Mouse (Mus musculus) forebrain, embryonic 10.5 days (tissue): ENCODE measurements at regions not wholly inside any gene's neighbourhood (a gene's known extent, or its start where the extent isn't known, plus 50 kb on each side); places are given as distances from the start of the nearest gene placed in this dataset.

ENCODE experiments used
- DNase-seq: peaks from one replicate; pipeline ENCODE4 v3.0.0-alpha.2; 2017; ENCODE audit warnings: low spot score; ENCODE audit errors: extremely low spot score
- H3K27ac ChIP-seq: fragments of 300-500 bp; sonication (generic); 2 replicates; pipeline ENCODE4 v1.5.1; 2016; ENCODE audit warnings: mild to moderate bottlenecking
- H3K27me3 ChIP-seq: fragments of 300-500 bp; sonication (generic); 2 replicates; pipeline ENCODE4 v1.6.1; 2016; ENCODE audit warnings: mild to moderate bottlenecking; ENCODE audit not compliant: poor library complexity, severe bottlenecking
- H3K36me3 ChIP-seq: fragments of 300-500 bp; sonication (generic); replicated peaks from 2 replicates; pipeline ENCODE4 v1.6.1; 2016; ENCODE audit warnings: mild to moderate bottlenecking, moderate library complexity
- H3K4me1 ChIP-seq: fragments of 300-500 bp; sonication (generic); 2 replicates; pipeline ENCODE4 v1.6.1; 2016
- H3K4me3 ChIP-seq: fragments of 300-500 bp; sonication (generic); 2 replicates; pipeline ENCODE4 v1.5.1; 2016; ENCODE audit warnings: mild to moderate bottlenecking, moderate library complexity
- H3K9me3 ChIP-seq: fragments of 300-500 bp; sonication (generic); 2 replicates; pipeline ENCODE4 v1.6.1; 2016; ENCODE audit warnings: mild to moderate bottlenecking, moderate library complexity
- WGBS: fragments of 180-500 bp; shearing (Covaris S2); methylation state at CpG from one replicate; pipeline ENCODE4 v1.1.7; 2016; 5-methylcytosine and 5-hydroxymethylcytosine counted together

DNA sequence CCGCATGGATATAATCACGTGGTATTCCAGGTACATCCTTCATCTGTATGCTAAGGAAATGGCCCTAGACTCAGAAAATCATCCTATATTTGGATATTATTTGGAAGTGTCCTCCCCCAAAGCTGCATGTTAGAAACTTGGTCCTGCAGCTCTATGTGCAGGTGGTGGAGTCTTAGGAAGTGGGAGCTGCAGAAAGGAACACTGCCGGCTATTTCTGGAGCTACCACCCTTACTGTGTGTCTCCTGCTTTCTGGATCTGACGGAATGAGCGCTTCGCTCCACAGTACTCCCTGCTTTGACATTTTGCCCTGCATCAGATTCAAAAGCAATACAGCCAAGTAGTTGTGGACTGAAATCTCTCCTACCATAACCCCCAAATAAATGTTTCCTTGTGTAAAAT is 306.8 kb upstream of the Pou3f3 start:
- Histone ChIP-seq H3K27ac (no peak overlapping the region), H3K36me3 (no peaks in the 10 kb centered on the region), H3K27me3 (peaks cover 4% of the 10 kb centered on the region; the same call in 1 of the 2 replicates), H3K4me3 (no peak overlapping the region), H3K9me3 (no peaks in the 10 kb centered on the region), H3K4me1 (peaks cover 22% of the 10 kb centered on the region)
- no peak for DNase-seq
- WGBS, result 96% methylated on average over 6 of the region's 6 CpGs

DNA sequence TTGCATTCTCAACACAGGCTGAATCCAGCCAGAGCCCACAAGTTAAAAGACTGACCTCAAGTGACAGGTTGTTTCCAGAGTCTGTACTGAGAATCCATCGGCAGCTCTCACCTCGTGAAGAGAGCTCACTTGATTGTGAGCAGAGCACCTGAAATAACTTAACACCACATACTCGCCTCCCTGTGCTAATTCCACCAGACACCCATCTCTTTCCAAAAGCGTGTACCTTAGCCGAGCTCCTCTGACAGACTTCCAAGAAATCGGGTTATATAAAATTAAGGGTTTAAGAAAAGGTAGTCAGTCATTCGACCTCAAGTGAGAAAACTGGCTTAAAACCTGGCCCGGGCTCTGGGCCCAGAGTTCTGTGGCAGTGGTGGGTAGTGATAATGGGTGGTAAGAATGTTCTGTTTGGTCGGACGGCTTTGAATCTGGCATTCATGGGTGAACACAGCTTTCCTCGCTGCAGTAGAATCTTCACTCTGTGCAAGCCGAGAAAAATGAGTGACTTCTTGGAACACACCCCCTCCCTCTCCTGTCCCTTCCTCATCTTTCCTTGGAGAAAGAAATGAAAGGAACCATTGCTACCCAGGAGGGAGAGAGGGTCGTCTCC is 299.8 kb upstream of the Pou3f3 start:
- H3K27me3 ChIP-seq, result 0 out of 2 replicates have a peak, but pooled peaks cover 12% of the 10 kb centered on the region
- 85% methylated on average over 13 of the region's 13 CpGs for WGBS
- no peaks in the 10 kb centered on the region for H3K9me3 ChIP-seq
- DNase-seq, result no peak
- H3K4me1 ChIP-seq, result peaks cover 16% of the 10 kb centered on the region
- H3K4me3 ChIP-seq, result no peak overlapping the region
- H3K36me3 ChIP-seq, result no peaks in the 10 kb centered on the region
- no peak overlapping the region for H3K27ac ChIP-seq

- H3K27me3 ChIP-seq, result 0 out of 2 replicates have a peak, but pooled peaks cover 12% of the 10 kb centered on the region
- DNase-seq, result no peak
- peaks cover 10% of the 10 kb centered on the region for H3K4me1 ChIP-seq
- H3K27ac ChIP-seq, result peak overlapping the region; percentile 45; the same call in 1 of the 2 replicates
- no peak overlapping the region for H3K4me3 ChIP-seq
- H3K9me3 ChIP-seq, result no peaks in the 10 kb centered on the region
- H3K36me3 ChIP-seq, result no peaks in the 10 kb centered on the region
- 23% methylated on average over 8 of the region's 8 CpGs for WGBS
These were observed 297.0 kb upstream of the Pou3f3 start for GRCm38 (mm10) chr1:42398461-42399154.

- Histone ChIP-seq H3K36me3 (no peaks in the 10 kb centered on the region), H3K4me3 (no peak overlapping the region), H3K9me3 (no peaks in the 10 kb centered on the region), H3K4me1 (peaks cover 21% of the 10 kb centered on the region), H3K27me3 (peaks cover 24% of the 10 kb centered on the region), H3K27ac (no peak overlapping the region)
- 84% methylated on average over 21 of the region's 21 CpGs for WGBS
- no peak for DNase-seq
These were observed 279.6 kb upstream of the Pou3f3 start for GRCm38 (mm10) chr1:42415817-42416538.

DNA sequence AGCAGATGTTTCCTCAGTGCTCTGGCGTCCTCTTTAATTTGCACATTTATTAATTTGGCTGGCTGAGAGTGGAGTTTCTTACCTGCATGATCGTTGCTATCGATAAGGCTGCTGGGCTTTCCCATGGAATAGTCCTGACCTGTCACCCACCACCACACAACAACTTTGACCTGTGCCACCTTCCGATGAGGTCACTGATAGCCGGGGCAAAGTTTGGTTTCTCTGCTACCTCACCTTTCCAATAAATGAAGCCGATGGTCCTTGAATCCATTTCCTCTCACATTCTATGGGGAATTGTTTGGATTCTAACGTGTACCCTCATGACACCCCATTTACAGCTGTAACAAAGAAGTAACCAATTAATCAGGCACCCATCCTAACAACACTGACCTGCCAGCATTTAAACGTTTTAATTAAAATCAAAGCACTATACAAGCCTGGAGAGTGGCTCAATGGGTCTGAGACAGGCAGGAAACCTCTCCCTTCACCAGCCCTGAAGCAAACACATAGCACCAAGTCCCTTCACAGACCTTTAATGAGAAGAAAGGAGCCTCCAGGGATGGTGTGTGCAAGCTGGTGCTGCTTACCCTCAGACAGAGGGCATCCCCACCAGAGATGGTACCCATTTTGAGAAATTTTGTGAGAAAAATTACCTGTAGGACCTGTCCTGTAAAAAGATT is 278.9 kb upstream of the Pou3f3 start:
- Histone ChIP-seq H3K4me3 (no peak overlapping the region), H3K4me1 (peaks cover 21% of the 10 kb centered on the region), H3K9me3 (no peaks in the 10 kb centered on the region), H3K27ac (peak overlapping the region; percentile 40; the same call in 1 of the 2 replicates), H3K27me3 (peaks cover 24% of the 10 kb centered on the region), H3K36me3 (no peaks in the 10 kb centered on the region)
- WGBS, result 79% methylated on average over 8 of the region's 8 CpGs
- DNase-seq, result no peak

DNA sequence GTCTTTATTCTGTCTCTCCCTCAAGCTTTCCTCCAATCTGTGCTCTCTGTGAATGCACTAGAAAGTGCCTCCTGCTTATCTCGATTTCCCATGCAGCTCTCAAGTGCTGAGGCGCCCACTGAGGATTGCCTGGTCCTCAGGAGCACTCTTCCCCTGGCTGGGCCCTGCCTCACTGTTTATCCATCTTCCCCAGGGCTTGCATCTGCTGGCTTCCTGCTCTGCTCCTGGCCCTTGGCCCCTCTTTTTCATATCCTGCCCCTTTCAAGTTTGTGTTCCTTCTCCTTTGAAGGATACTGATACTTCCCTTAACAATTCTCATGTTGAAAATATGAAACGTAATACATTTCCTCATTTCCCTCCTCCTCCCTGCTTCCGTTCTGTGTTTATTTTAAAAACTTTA is 277.8 kb upstream of the Pou3f3 start:
- Histone ChIP-seq H3K36me3 (no peaks in the 10 kb centered on the region), H3K9me3 (no peaks in the 10 kb centered on the region), H3K4me3 (no peak overlapping the region), H3K27ac (peak overlapping the region; percentile 40; the same call in 1 of the 2 replicates), H3K27me3 (peaks cover 24% of the 10 kb centered on the region), H3K4me1 (peaks cover 21% of the 10 kb centered on the region)
- no peak for DNase-seq
- 68% methylated on average over 4 of the region's 4 CpGs for WGBS

DNA sequence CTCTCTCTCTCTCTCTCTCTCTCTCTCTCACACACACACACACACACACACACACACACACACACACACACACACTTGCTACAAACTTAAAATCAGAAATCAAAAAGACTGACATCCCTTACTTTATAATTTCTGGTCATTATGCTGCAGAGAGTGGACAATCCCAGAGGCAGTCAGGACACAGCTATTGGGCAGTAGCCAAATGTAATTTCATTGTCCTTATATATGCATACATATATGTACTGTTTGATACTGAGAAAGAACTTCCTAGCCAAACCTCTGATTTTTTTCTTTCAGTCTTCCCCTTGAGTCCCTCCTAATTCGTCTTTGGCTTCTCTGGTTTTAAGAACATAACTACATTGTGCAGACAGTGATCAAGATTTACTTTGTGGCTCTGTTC is 277.3 kb upstream of the Pou3f3 start:
- Histone ChIP-seq H3K27me3 (peaks cover 24% of the 10 kb centered on the region), H3K27ac (no peak overlapping the region), H3K4me3 (no peak overlapping the region), H3K9me3 (no peaks in the 10 kb centered on the region), H3K36me3 (no peaks in the 10 kb centered on the region), H3K4me1 (peaks cover 21% of the 10 kb centered on the region)
- 76% methylated on average over 1 of the region's 1 CpGs for WGBS
- DNase-seq, result no peak

DNA sequence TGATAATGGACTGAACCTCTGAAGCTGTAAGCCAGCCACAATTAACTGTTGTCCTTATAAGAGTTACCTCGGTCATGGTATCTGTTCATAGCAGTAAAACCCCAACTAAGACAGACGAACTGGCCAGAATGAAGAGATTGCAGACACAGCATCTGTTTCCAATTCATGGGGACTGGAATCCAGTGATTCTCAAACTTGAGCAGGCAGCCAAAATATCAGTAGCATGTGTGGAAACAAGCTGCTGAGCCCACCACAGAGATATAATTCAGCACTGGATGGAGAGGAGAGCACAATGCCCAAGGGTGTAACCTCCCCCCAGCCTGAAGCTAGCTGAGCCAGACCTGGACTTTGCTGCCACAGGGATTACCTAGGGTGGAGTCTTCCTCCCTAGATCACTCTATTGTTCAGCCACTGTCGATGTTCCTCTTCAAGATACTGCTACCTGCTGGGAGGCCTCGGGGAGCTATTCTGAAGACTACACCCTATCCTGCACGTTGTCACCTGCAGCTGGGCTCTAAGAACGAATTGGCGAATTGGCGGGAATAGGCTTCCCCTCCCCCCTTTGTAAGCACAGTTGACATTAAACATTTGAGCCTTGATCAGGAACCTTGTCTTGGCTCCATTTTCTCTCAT is 259.1 kb upstream of the Pou3f3 start:
- no peaks in the 10 kb centered on the region for H3K27me3 ChIP-seq
- no peaks in the 10 kb centered on the region for H3K36me3 ChIP-seq
- H3K4me3 ChIP-seq, result no peak overlapping the region
- H3K27ac ChIP-seq, result no peak overlapping the region
- peaks cover 4% of the 10 kb centered on the region; the same call in 1 of the 2 replicates for H3K4me1 ChIP-seq
- no peak for DNase-seq
- H3K9me3 ChIP-seq, result no peaks in the 10 kb centered on the region
- 57% methylated on average over 8 of the region's 8 CpGs for WGBS

- DNase-seq, result no peak
- no peak overlapping the region for H3K27ac ChIP-seq
- no peaks in the 10 kb centered on the region for H3K36me3 ChIP-seq
- H3K27me3 ChIP-seq, result no peaks in the 10 kb centered on the region; the same call in 1 of the 2 replicates
- no peak overlapping the region for H3K4me3 ChIP-seq
- WGBS, result 78% methylated on average over 3 of the region's 3 CpGs
- peaks cover 9% of the 10 kb centered on the region for H3K4me1 ChIP-seq
- no peaks in the 10 kb centered on the region for H3K9me3 ChIP-seq
These were observed 227.2 kb upstream of the Pou3f3 start for GRCm38 (mm10) chr1:42468365-42468764.

DNA sequence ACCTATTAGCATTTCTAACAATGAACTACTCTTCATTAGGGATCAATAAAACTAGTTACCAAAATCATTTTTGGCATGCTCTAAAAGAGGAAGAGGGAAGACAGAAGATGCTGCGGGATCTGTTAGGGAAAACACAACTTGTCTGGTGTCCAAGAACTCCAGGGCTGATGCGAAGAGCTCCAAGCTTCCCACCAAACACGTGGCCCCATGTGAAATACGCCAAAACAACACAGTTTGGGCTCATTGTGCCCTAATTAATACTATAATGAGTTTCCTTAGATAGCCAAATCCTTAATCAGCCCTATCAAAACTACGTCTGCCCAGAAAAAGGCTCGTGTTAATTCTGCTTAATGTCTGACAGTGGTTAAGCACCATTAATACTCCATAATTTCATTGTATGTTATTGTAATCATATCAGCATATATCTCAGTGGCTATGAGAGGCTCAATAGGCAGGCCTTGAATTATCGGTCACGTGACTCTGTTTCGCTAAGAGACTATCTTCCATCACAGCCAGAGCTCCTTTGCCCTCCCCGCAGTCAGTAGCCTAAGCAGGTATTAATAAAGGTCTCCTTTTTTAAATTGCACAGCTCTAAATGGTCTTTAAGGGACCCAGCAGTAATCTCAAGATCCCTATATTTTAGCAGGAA is 223.6 kb upstream of the Pou3f3 start:
- 87% methylated on average over 10 of the region's 10 CpGs for WGBS
- Histone ChIP-seq H3K36me3 (no peaks in the 10 kb centered on the region), H3K27me3 (no peaks in the 10 kb centered on the region; the same call in 1 of the 2 replicates), H3K4me3 (no peak overlapping the region), H3K27ac (no peak overlapping the region), H3K4me1 (peaks cover 9% of the 10 kb centered on the region), H3K9me3 (no peaks in the 10 kb centered on the region)
- no peak for DNase-seq

DNA sequence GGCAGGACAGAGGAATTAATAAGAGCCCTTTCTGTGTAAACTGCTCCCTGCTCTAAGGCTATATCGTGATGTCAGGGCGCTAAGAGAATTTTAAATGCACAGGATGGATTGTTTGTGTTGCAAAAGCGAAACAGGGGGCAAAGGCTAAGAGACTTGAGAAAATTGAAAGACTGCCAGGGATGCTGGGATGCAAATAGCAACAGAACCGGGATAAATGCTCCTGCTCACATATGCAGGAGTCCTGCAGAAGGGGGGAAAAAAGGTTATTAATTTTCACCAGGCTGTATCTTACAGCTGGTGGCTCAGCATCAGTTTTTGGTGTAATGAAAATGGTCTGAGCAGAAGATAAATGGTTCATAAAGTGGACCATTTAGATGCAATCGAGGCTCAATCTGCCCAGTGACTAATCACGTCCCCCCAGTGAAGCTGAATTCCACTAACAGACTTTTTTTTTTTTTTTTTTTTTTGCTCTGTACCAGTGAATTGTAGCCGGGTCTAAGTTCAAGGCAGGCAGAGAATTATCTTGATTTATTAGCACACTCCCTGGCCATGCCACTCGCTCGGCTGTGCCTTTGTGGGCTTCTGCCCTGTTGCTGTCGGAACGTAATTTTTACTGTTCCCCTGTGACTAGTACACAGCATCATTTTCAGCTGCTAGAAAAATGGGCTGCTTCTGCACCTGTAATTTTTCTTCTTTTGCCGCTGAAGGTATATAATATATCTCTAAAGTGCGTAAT is 222.9 kb upstream of the Pou3f3 start:
- H3K4me3 ChIP-seq, result no peak overlapping the region
- no peak overlapping the region for H3K27ac ChIP-seq
- H3K4me1 ChIP-seq, result peaks cover 9% of the 10 kb centered on the region
- H3K9me3 ChIP-seq, result no peaks in the 10 kb centered on the region
- no peaks in the 10 kb centered on the region for H3K36me3 ChIP-seq
- WGBS, result 82% methylated on average over 13 of the region's 13 CpGs
- no peak for DNase-seq
- no peaks in the 10 kb centered on the region; the same call in 1 of the 2 replicates for H3K27me3 ChIP-seq
